Mouse (Mus musculus) embryonic fibroblast, embryonic 13.5 days (primary cell): ENCODE results near the gene Rhebl1.

Source experiments
- CTCF ChIP-seq: IDR thresholded peaks from 2 replicates; pipeline ENCODE4 v1.5.1; 2011; ENCODE audit warnings: mild to moderate bottlenecking, control low read depth, low read length, moderate library complexity, borderline replicate concordance; ENCODE audit not compliant: insufficient read depth
- POLR2A ChIP-seq: IDR thresholded peaks from 2 replicates; pipeline ENCODE4 v1.6.1; 2011; ENCODE audit warnings: low read depth, mild to moderate bottlenecking, control low read depth, low read length, moderate library complexity

DNA sequence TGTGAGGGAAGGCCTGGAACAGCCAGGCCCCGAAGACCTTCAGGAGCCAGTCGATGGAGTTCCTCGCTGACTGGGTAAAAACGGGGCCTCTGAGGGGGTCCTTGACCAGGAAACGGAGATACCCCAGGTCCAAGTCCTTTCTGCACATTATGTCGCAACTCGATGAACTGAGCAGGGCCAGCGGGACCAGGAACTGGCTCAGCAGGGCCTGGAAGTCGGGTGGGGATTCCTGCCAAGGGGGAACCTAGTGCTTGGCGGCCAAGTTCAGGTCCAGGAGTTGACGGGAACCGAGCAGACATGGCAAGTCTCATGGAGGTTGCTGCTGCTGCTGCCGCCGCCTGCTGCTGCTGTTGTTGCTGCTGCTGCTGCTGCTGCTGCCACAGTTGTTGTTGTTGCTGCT lies 43.7 kb downstream of the Rhebl1 start:
- TF ChIP-seq CTCF: no peak
- no peak for TF ChIP-seq POLR2A
